Mouse (Mus musculus): ENCODE results near the gene Ccdc13. TPM values are rescaled to one million over a fixed set of nuclear protein-coding genes. Genes with fewer than 3 reads are reported as not detected.

The Ccdc13 gene
- polyA plus RNA-seq, 1 experiment from 2014 or later: 4.0 TPM

DNA sequence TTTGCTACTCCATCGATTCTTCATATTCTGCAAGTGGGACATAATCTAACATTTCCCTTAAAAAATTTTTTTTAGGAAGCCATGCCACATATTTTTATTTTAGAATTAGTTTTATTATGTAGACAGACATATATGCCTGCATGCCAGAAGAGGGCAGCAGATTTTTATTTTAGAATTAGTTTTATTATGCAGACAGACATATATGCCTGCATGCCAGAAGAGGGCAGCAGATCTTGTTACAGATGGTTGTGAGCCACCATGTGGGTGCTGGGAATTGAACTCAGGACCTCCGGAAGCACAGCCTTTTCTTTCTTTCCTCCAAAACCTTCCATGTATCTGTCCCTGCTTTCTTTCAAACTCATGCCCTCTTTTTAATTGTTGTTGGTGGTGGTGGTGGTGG, 3.7 kb upstream of the Ccdc13 start:
- H3K4me2 ChIP-seq: no peak overlapping the region
- no peaks in the 10 kb centered on the region; the same call in 1 of the 2 replicates for H3K27me3 ChIP-seq (replicated peaks)
- ATAC-seq (ENCODE audit: low FRiP score): no peak
- no peak overlapping the region for H3K9ac ChIP-seq (replicated peaks)
- WGBS: 92% methylated on average over 2 of the region's 2 CpGs
- H3K27ac ChIP-seq (replicated peaks): no peak overlapping the region
- H3K4me1 ChIP-seq: peaks cover 13% of the 10 kb centered on the region
- no peak overlapping the region for H3K4me3 ChIP-seq (replicated peaks)
- no peaks in the 10 kb centered on the region for H3K9me3 ChIP-seq (replicated peaks)
- peaks cover 5% of the 10 kb centered on the region for H3K36me3 ChIP-seq

DNA sequence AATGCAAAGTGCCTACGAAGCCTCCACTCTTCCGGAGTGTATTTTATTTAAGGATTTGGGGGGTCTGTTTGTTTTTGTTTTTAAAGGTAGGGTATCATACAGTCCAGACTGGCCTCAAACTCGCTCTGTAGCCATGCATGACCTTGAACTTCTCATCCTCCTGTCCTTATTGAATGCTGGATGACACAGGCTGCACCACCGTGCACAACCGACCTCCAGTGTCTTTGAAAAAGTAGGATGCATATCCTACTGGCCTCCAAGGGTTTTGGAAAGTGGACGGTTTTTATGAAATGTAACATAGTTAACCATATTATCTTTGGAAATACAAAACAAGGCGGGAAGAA, 333 bp upstream of the Ccdc13 start:
- H3K27ac ChIP-seq (replicated peaks): no peak overlapping the region
- H3K4me1 ChIP-seq: peaks cover 13% of the 10 kb centered on the region
- 39% methylated on average over 7 of the region's 7 CpGs for WGBS
- H3K4me3 ChIP-seq (replicated peaks): peak overlapping the region; percentile 46
- peak overlapping the region; percentile 78 for H3K4me2 ChIP-seq
- H3K9me3 ChIP-seq (replicated peaks): no peaks in the 10 kb centered on the region
- H3K9ac ChIP-seq (replicated peaks): peak overlapping the region; percentile 48
- ATAC-seq (ENCODE audit: low FRiP score): peak; percentile 42; the same call in 1 of the 2 replicates
- no peaks in the 10 kb centered on the region; the same call in 1 of the 2 replicates for H3K27me3 ChIP-seq (replicated peaks)
- H3K36me3 ChIP-seq: no peaks in the 10 kb centered on the region

DNA sequence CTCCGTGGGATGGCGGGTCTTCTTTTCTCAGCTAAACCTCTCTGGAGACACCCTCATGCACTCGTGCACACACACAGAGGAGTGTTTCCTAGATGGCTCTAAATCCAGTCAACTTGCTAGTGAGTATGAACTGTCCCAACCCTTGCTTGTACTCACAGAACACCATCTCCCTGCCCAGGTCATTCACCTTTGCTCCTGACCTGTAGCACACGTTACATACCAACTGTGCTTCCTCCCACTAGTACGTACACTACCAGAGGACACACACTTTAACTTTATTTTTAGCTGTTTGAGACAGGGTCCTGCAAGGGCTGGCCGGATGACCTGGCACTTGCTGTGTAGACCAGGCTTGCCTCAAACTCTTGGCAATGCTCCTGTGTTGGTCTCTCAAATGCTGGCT, 1.3 kb downstream of the Ccdc13 start:
- peaks cover 13% of the 10 kb centered on the region for H3K4me1 ChIP-seq
- H3K9ac ChIP-seq (replicated peaks): no peak overlapping the region
- H3K9me3 ChIP-seq (replicated peaks): no peaks in the 10 kb centered on the region
- 93% methylated on average over 6 of the region's 6 CpGs for WGBS
- H3K27ac ChIP-seq (replicated peaks): no peak overlapping the region
- H3K27me3 ChIP-seq (replicated peaks): no peaks in the 10 kb centered on the region; the same call in 1 of the 2 replicates
- no peak overlapping the region for H3K4me3 ChIP-seq (replicated peaks)
- H3K4me2 ChIP-seq: no peak overlapping the region
- H3K36me3 ChIP-seq: no peaks in the 10 kb centered on the region
- no peak for ATAC-seq (ENCODE audit: low FRiP score)

DNA sequence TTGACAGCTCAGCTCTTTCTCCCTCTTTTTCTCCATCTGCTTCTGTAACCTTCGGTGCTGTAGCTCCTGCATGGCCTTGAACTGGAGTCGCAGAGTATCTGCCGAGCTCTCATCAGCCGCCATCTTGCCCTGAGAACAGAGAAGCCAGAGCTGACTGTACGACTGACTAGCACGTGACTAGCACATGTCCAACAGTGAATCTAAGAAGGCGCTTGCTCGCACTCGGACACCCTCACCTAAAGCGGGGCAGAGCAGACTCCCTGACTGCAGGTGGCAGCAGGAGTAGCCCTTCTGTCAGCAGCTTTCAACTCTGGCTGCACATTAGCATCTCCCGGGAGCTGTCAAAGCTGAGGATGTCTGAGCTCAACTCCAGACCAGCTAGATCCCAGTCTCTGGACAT, 5.4 kb downstream of the Ccdc13 start:
- ATAC-seq (ENCODE audit: low FRiP score): no peak
- H3K4me1 ChIP-seq: peaks cover 3% of the 10 kb centered on the region

DNA sequence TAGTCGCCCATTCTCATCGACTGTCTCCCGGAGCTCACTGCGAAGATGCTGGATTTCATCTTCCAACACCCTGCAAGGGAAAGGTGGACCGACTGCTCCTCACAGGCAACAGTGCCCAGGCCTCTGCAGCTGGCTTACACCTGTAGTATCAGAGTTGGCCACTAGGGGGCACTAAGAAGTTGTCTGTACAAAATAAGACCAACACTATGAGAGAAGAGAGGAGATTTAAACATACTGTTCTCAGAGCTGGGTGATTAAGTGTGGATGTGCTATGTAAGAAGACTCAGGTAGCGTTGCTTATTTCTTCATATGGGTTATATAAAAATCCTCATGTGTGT, 8.3 kb downstream of the Ccdc13 start:
- Histone ChIP-seq H3K27me3 (replicated peaks) (no peaks in the 10 kb centered on the region), H3K4me1 (no peaks in the 10 kb centered on the region), H3K4me2 (no peak overlapping the region), H3K27ac (replicated peaks) (no peak overlapping the region), H3K9ac (replicated peaks) (no peak overlapping the region), H3K4me3 (replicated peaks) (no peak overlapping the region), H3K9me3 (replicated peaks) (no peaks in the 10 kb centered on the region), H3K36me3 (no peaks in the 10 kb centered on the region)
- ATAC-seq (ENCODE audit: low FRiP score): peak; percentile 81
- WGBS: 36% methylated on average over 6 of the region's 6 CpGs

More for the DNA sequence above, 5.4 kb downstream of the Ccdc13 start:
- Histone ChIP-seq H3K9me3 (replicated peaks) (no peaks in the 10 kb centered on the region), H3K9ac (replicated peaks) (no peak overlapping the region), H3K27me3 (replicated peaks) (no peaks in the 10 kb centered on the region), H3K4me3 (replicated peaks) (no peak overlapping the region), H3K4me2 (no peak overlapping the region), H3K27ac (replicated peaks) (no peak overlapping the region), H3K36me3 (no peaks in the 10 kb centered on the region)
- WGBS: 89% methylated on average over 11 of the region's 11 CpGs

DNA sequence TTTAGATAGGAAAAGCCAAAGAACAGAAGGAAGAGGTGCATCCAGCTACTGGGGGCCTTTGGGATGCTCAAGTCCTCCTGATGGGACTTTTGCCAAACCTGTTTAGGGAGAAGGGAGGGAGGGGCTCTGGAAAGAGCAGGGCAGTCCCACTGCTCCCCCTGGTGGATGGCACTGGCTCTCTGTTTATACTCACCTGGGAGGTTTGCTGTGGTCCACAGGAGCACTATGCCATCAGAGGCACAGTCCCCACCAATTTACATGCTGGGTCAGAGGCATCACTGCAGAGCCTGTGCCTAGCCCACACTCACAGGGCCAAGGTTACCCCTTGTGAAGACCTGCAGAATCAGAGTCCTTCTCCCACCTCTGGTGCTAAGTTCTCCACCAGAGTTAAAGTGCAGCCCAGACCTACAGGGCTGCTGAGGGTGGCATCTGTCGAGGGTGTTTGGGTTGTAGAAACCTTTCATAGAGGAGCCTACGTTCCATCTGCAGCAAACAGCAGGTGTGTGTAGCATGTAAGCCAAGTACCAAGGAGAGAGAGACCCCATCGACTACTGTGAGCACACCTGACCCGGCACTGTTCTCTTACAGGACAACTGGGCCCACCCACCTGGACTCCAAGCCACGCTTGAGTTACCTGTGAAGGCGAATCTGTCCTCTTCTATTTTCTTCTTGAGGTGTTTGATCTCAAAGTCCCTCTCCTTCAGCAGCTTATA, 8.9 kb downstream of the Ccdc13 start:
- no peak overlapping the region for H3K4me3 ChIP-seq (replicated peaks)
- H3K9ac ChIP-seq (replicated peaks): no peak overlapping the region
- 83% methylated on average over 6 of the region's 6 CpGs for WGBS
- H3K4me2 ChIP-seq: no peak overlapping the region
- H3K4me1 ChIP-seq: no peaks in the 10 kb centered on the region
- H3K36me3 ChIP-seq: no peaks in the 10 kb centered on the region
- no peaks in the 10 kb centered on the region for H3K9me3 ChIP-seq (replicated peaks)
- no peaks in the 10 kb centered on the region for H3K27me3 ChIP-seq (replicated peaks)
- no peak overlapping the region for H3K27ac ChIP-seq (replicated peaks)
- 0 out of 2 replicates have a peak, but pooled peaks have one; percentile 21 for ATAC-seq (ENCODE audit: low FRiP score)

DNA sequence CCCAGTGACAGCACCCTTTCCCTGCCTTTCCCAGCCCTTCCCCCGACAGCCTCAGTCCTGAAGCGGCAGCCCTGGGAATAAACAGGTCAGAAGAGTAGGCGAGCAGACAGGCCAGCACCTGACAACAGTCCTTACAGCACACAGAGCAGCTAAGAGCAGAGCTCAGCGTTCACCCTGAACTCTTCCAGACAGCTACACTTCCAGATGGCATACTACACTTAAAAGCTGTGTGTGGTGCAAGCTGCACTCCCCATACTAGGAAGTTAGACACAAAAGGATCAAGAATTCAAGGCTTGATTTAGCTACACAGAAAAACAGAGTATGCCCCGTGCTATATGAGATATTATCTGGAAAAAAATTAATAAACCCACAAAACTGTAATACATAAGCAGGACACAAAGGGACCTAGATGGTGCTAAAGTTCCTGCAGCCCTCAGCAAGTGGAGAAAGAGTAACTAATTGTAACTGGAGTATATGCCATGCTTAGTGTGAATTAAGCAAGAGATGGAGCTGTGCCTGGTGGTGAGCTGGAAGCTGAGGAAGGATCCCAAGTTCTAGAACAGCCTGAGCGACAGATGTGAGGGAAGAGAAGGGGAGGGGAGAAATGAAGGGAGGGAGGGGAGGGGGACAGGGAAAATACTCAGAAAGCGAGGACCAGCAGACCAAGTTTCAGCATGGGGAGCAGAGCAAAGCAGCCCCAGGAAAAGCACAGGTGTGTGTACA, 9.8 kb downstream of the Ccdc13 start:
- no peak for ATAC-seq (ENCODE audit: low FRiP score)
- no peak overlapping the region for H3K27ac ChIP-seq (replicated peaks)
- no peak overlapping the region for H3K9ac ChIP-seq (replicated peaks)
- WGBS: 69% methylated on average over 7 of the region's 7 CpGs
- no peaks in the 10 kb centered on the region for H3K9me3 ChIP-seq (replicated peaks)
- H3K4me3 ChIP-seq (replicated peaks): no peak overlapping the region
- no peaks in the 10 kb centered on the region for H3K36me3 ChIP-seq
- no peaks in the 10 kb centered on the region for H3K4me1 ChIP-seq
- no peaks in the 10 kb centered on the region for H3K27me3 ChIP-seq (replicated peaks)
- no peak overlapping the region for H3K4me2 ChIP-seq

DNA sequence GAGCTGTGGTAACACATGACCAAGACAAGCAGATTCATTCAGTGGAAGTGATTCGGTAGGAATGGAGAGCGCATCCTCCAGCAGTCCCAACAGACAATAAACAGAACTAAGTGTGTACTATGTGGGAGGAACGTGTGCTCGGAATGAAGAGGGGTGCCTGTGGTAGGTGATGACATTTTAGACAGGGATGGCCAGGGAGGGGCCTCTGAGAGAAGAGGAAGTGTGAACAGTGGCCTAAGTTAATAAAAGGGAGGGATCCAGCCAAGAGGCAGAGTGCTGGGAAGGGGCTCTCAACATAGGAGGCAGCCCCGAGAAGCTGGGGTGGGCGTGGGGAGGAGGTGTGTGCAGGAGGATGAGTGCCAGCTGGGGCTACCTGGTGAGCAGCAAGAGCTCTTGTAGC, 10.9 kb downstream of the Ccdc13 start:
- Histone ChIP-seq H3K9me3 (replicated peaks) (no peaks in the 10 kb centered on the region), H3K27me3 (replicated peaks) (no peaks in the 10 kb centered on the region), H3K36me3 (no peaks in the 10 kb centered on the region), H3K27ac (replicated peaks) (no peak overlapping the region), H3K4me2 (no peak overlapping the region), H3K4me3 (replicated peaks) (no peak overlapping the region), H3K4me1 (peaks cover 6% of the 10 kb centered on the region; the same call in 1 of the 2 replicates), H3K9ac (replicated peaks) (no peak overlapping the region)
- no peak for ATAC-seq (ENCODE audit: low FRiP score)
- 75% methylated on average over 6 of the region's 6 CpGs for WGBS

DNA sequence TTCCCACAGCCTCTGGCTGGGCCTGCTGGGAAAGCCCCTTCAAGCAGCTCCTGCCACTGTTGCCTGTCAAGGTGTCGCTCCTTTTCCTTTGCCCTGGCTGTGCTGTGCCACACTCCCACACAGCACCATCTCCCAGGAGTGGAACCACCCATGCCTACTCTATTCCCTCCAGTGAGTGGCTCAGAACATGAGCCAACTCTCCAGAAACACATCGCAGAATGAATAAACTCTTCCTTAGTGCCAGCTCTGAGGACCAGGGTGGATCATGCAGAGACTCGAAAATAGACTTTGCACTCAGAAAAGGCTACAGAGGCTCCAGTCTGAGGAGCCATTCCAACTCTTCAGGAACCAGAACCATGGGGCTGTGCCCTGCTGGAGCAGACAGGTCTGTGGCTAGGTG, 12.9 kb downstream of the Ccdc13 start:
- H3K27me3 ChIP-seq (replicated peaks): no peaks in the 10 kb centered on the region
- H3K4me1 ChIP-seq: peaks cover 18% of the 10 kb centered on the region
- no peak for ATAC-seq (ENCODE audit: low FRiP score)
- H3K36me3 ChIP-seq: no peaks in the 10 kb centered on the region
- no peak overlapping the region for H3K4me2 ChIP-seq
- H3K9ac ChIP-seq (replicated peaks): no peak overlapping the region
- H3K4me3 ChIP-seq (replicated peaks): no peak overlapping the region
- 96% methylated on average over 3 of the region's 3 CpGs for WGBS
- H3K27ac ChIP-seq (replicated peaks): no peak overlapping the region
- H3K9me3 ChIP-seq (replicated peaks): no peaks in the 10 kb centered on the region

DNA sequence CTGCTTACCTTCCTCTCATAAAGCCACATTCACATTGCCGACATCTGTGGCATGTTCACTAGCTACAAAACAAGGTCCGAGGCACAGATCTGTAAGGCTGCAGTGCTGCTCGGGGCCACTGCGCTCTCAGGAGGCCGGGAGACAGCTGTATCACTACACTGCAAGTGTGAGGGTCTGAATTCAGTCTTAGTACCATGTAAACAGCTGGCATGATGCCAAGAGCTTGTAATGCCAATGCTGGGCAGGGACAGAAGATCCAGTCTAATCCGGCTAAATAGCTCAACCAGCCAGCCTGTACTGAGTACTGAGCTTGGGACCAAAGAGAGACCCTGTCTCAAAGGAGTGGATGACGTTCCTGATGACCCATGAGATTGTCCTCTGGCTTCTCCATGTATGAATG, 15.3 kb downstream of the Ccdc13 start:
- no peak overlapping the region for H3K4me2 ChIP-seq
- H3K9me3 ChIP-seq (replicated peaks): no peaks in the 10 kb centered on the region
- no peak overlapping the region for H3K4me3 ChIP-seq (replicated peaks)
- H3K4me1 ChIP-seq: peaks cover 31% of the 10 kb centered on the region
- H3K27me3 ChIP-seq (replicated peaks): no peaks in the 10 kb centered on the region
- ATAC-seq (ENCODE audit: low FRiP score): peak; percentile 16; the same call in 1 of the 2 replicates
- no peaks in the 10 kb centered on the region for H3K36me3 ChIP-seq
- no peak overlapping the region for H3K27ac ChIP-seq (replicated peaks)
- no peak overlapping the region for H3K9ac ChIP-seq (replicated peaks)
- WGBS: 59% methylated on average over 7 of the region's 7 CpGs

DNA sequence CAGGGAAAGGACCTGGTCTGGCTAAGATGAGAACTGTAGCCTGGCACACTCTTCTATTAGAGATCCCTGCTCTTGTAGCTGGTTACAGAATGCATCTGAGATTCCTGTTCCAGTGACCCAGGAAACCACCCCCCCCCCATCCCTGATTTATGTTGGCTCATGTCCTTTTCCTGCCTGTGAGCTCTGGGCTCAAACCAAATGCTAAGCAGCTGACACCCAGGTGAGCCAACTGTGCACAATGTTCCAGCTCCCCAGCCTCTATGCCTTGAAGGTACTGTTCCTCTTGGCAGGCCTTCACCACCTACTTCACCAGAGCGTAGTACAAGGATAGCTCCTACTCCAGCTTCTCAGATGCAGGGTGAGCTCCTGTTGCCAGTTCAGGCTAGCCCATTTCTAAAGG, 16.2 kb downstream of the Ccdc13 start:
- Histone ChIP-seq H3K9ac (replicated peaks) (no peak overlapping the region), H3K27me3 (replicated peaks) (no peaks in the 10 kb centered on the region), H3K4me3 (replicated peaks) (no peak overlapping the region), H3K4me1 (peaks cover 31% of the 10 kb centered on the region), H3K9me3 (replicated peaks) (no peaks in the 10 kb centered on the region), H3K27ac (replicated peaks) (peak overlapping the region; percentile 75), H3K36me3 (no peaks in the 10 kb centered on the region), H3K4me2 (no peak overlapping the region)
- WGBS: 89% methylated on average over 1 of the region's 1 CpGs
- ATAC-seq (ENCODE audit: low FRiP score): no peak

DNA sequence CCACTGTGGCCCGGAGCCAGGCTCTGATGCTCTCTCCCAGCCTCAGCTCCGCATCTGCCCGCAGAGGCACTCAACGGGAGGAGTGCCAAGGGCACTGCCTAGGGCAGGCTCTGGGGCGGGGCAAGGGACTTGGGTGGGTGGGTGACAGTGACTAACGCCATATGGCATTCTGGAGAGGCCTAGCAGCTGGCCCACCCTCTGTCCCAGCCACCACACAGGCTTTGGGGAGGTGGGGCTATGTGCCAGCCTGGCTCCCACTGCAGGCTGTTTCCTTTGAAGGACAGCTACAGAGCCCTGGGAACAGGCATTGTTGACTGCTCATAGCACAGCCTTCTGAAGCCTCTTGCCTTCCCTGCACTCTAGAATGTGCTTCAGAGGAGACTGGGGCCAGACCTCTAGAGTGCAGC, 16.7 kb downstream of the Ccdc13 start:
- Histone ChIP-seq H3K4me1 (peaks cover 31% of the 10 kb centered on the region), H3K4me3 (replicated peaks) (no peak overlapping the region), H3K36me3 (no peaks in the 10 kb centered on the region), H3K27me3 (replicated peaks) (no peaks in the 10 kb centered on the region), H3K9ac (replicated peaks) (no peak overlapping the region), H3K9me3 (replicated peaks) (no peaks in the 10 kb centered on the region), H3K4me2 (no peak overlapping the region), H3K27ac (replicated peaks) (peak overlapping the region; percentile 75)
- peak; percentile 45 for ATAC-seq (ENCODE audit: low FRiP score)
- WGBS: 25% methylated on average over 6 of the region's 6 CpGs

All from neural tube, embryonic 15.5 days (tissue).